Mouse (Mus musculus): ENCODE results near the gene Ankrd63. TPM values are rescaled to one million over a fixed set of nuclear protein-coding genes. Genes with fewer than 3 reads are reported as not detected.

Gene Ankrd63
- total and polyA plus RNA-seq, 3 experiments = 0.08 to 0.53 TPM; not detected in 1

DNA sequence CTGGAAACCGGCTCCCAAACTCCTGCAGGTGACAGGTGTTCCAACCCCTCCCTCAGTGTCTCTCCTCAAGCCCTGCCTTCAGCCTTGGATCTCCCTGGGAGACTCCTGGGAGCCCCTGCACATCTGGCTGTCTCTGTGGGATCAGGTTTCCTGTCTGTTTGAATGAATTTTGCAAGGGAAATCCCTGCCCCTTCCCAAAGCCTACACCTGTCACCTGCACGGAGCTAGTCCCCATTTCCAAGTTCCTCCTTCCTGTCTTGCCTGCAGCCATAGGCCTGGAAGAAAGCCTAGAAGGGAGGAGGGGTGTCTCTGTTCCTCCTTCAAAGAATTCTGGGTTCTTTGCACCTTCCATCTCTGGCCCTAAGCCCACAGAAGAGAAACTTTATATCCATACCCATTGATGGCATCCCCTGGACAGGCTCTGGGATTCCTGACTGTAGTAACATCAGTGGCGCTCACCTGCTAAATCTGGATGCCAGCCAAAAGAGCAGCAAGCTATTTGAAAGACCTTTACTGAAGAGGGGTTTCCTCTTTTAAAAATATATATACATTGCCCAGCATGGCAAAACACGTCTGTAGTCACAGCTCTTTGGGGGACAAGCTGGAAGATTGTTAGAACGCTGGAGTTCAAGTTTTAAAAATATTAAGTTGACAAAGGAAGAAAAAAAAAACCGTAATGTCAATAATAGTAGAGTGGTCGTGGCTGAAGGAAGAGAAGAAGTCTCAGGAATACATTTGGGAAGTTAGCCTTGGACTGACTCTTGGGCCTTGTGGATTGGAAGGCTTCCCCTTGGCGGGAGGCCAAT, 26.3 kb upstream of the Ankrd63 start:
- H3K9ac ChIP-seq (ENCODE audit: control insufficient read depth, low read depth, low read length, poor library complexity, severe bottlenecking) = peak overlapping the region; percentile 56
- H3K27me3 ChIP-seq (ENCODE audit: control insufficient read depth in 1 of 2, insufficient read depth in 2 of 2, low read length in 2 of 2) = no peaks in the 10 kb centered on the region
- H3K9me3 ChIP-seq (replicated peaks; ENCODE audit: insufficient read depth, low read length) = no peaks in the 10 kb centered on the region
- H3K79me2 ChIP-seq (ENCODE audit: control insufficient read depth, insufficient read depth, low read length, poor library complexity) = peaks cover 15% of the 10 kb centered on the region
- H3K4me3 ChIP-seq (ENCODE audit: control insufficient read depth in 1 of 2, insufficient read depth in 1 of 2, low read depth in 2 of 2, low read length in 2 of 2) = peak overlapping the region; percentile 1 to 26; a peak in 1 of 4 replicates
- H3K36me3 ChIP-seq (ENCODE audit: control insufficient read depth in 1 of 2, insufficient read depth in 2 of 2, low read length in 2 of 2) = peaks cover 0 to 16% of the 10 kb centered on the region in 2 experiments; a peak in 2 of 4 replicates
- H3K27ac ChIP-seq (ENCODE audit: control insufficient read depth, low read depth, low read length) = peak overlapping the region; percentile 89
- H3K4me1 ChIP-seq (ENCODE audit: control insufficient read depth in 1 of 2, insufficient read depth in 2 of 2, low read length in 2 of 2) = peaks cover 5 to 16% of the 10 kb centered on the region in 2 experiments
- peak; percentile 73; the same call in 1 of the 2 replicates for TF ChIP-seq SIN3A (IDR thresholded peaks at IDR 0.05; ENCODE audit: low read length)
- TF ChIP-seq MXI1 (IDR thresholded peaks at IDR 0.05; ENCODE audit: low read depth, low read length) = 0 out of 2 replicates have a peak, but pooled peaks have one; percentile 50
- no peak for TF ChIP-seq USF1 (IDR thresholded peaks at IDR 0.05; ENCODE audit: low read depth, low read length)
- TF ChIP-seq MYB (IDR thresholded peaks at IDR 0.05; ENCODE audit: low read depth, low read length) = no peak
- peak in 1 of 2 experiments; percentile 39; a peak in 1 of 4 replicates for TF ChIP-seq EP300 (IDR thresholded peaks at IDR 0.05; ENCODE audit: low read depth in 1 of 2, low read length in 2 of 2)
- TF ChIP-seq HCFC1 (IDR thresholded peaks at IDR 0.05; ENCODE audit: low read depth, low read length) = peak; percentile 42; the same call in 1 of the 2 replicates
- peak; percentile 20; the same call in 1 of the 2 replicates for TF ChIP-seq TCF12 (IDR thresholded peaks at IDR 0.05; ENCODE audit: low read depth, low read length)
- 0 out of 2 replicates have a peak, but pooled peaks have one; percentile 38 for TF ChIP-seq E2F4 (IDR thresholded peaks at IDR 0.05; ENCODE audit: borderline replicate concordance, low read depth, low read length)
- peak; percentile 73 for DNase-seq (ENCODE audit: low read depth, low spot score)

DNA sequence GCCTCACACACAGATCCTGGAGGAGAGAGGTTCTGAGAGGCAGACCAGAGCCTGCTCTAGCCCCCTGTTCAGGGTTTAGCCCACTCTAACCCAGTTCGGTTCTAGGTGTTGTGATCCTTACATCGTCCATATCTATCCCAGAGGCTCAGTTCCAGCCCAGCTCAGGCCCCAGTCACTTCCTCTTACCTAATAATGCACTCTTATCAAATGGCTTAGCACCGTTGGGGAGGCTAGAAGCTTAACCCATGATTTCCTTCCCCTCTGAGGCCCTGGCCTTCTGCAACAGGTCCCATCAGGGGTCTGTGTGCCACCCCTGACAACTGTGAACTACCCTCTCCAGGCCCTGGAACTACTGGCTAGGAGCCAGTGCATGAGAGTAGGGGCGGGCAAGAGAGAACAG, 25.4 kb upstream of the Ankrd63 start:
- H3K4me1 ChIP-seq (ENCODE audit: control insufficient read depth in 1 of 2, insufficient read depth in 2 of 2, low read length in 2 of 2) = peaks cover 5 to 24% of the 10 kb centered on the region in 2 experiments
- no peaks in the 10 kb centered on the region for H3K9me3 ChIP-seq (replicated peaks; ENCODE audit: insufficient read depth, low read length)
- H3K9ac ChIP-seq (ENCODE audit: control insufficient read depth, low read depth, low read length, poor library complexity, severe bottlenecking) = peak overlapping the region; percentile 75
- peak; percentile 85 for DNase-seq (ENCODE audit: low read depth, low spot score)
- H3K4me3 ChIP-seq (ENCODE audit: control insufficient read depth in 1 of 2, insufficient read depth in 1 of 2, low read depth in 2 of 2, low read length in 2 of 2) = peak overlapping the region; percentile 60 to 68
- no peaks in the 10 kb centered on the region for H3K27me3 ChIP-seq (ENCODE audit: control insufficient read depth in 1 of 2, insufficient read depth in 2 of 2, low read length in 2 of 2)
- H3K27ac ChIP-seq (ENCODE audit: control insufficient read depth, low read depth, low read length) = peak overlapping the region; percentile 89
- H3K79me2 ChIP-seq (ENCODE audit: control insufficient read depth, insufficient read depth, low read length, poor library complexity) = peaks cover 15% of the 10 kb centered on the region
- peaks cover 0 to 20% of the 10 kb centered on the region in 2 experiments; a peak in 2 of 4 replicates for H3K36me3 ChIP-seq (ENCODE audit: control insufficient read depth in 1 of 2, insufficient read depth in 2 of 2, low read length in 2 of 2)
- TF ChIP-seq MYB (IDR thresholded peaks at IDR 0.05; ENCODE audit: low read depth, low read length) = peak; percentile 66
- no peak for TF ChIP-seq GABPA (IDR thresholded peaks at IDR 0.05; ENCODE audit: low read depth, low read length)
- no peak for TF ChIP-seq POLR2AphosphoS2 (IDR thresholded peaks at IDR 0.05; ENCODE audit: low read length)
- no peak for TF ChIP-seq MAX (IDR thresholded peaks at IDR 0.05; ENCODE audit: low read length)
- TF ChIP-seq CTCF (IDR thresholded peaks at IDR 0.05 in 2 of 3, conservative IDR thresholded peaks at IDR 0.05 in 1 of 3; ENCODE audit: control insufficient read depth in 1 of 3, insufficient read depth in 1 of 3, low read depth in 2 of 3, low read length in 3 of 3, poor library complexity in 1 of 3, severe bottlenecking in 1 of 3) = no peak
- TF ChIP-seq UBTF (IDR thresholded peaks at IDR 0.05; ENCODE audit: borderline replicate concordance, insufficient read depth, low read depth, low read length) = no peak
- peak; percentile 81; the same call in 1 of the 2 replicates for TF ChIP-seq SIN3A (IDR thresholded peaks at IDR 0.05; ENCODE audit: low read length)
- peak; percentile 62 for TF ChIP-seq NELFE (IDR thresholded peaks at IDR 0.05; ENCODE audit: low read depth, low read length)
- TF ChIP-seq MXI1 (IDR thresholded peaks at IDR 0.05; ENCODE audit: low read depth, low read length) = 0 out of 2 replicates have a peak, but pooled peaks have one; percentile 54
- no peak for TF ChIP-seq ZNF384 (IDR thresholded peaks at IDR 0.05; ENCODE audit: low read depth, low read length)
- no peak for TF ChIP-seq NRF1 (IDR thresholded peaks at IDR 0.05; ENCODE audit: insufficient read depth, low read depth, low read length, poor library complexity, severe bottlenecking)
- no peak for TF ChIP-seq MEF2A (IDR thresholded peaks at IDR 0.05; ENCODE audit: extremely low read depth, insufficient replicate concordance, low read depth, low read length, poor library complexity, severe bottlenecking)
- no peak; the same call in 1 of the 2 replicates for TF ChIP-seq CHD1 (IDR thresholded peaks at IDR 0.05; ENCODE audit: low read depth, low read length)
- TF ChIP-seq CHD2 (IDR thresholded peaks at IDR 0.05; ENCODE audit: low read length) = no peak
- no peak for TF ChIP-seq E2F4 (IDR thresholded peaks at IDR 0.05; ENCODE audit: borderline replicate concordance, low read depth, low read length)
- no peak; the same call in 1 of the 2 replicates for TF ChIP-seq ZC3H11A (IDR thresholded peaks at IDR 0.05; ENCODE audit: low read depth, low read length)
- no peak for TF ChIP-seq ZKSCAN1 (IDR thresholded peaks at IDR 0.05; ENCODE audit: low read depth, low read length)
- TF ChIP-seq GATA1 (IDR thresholded peaks at IDR 0.05; ENCODE audit: low read depth, low read length) = peak; percentile 65
- no peak for TF ChIP-seq USF2 (IDR thresholded peaks at IDR 0.05; ENCODE audit: borderline replicate concordance in 1 of 2, insufficient read depth in 1 of 2, low read depth in 1 of 2, low read length in 2 of 2)
- no peak for TF ChIP-seq JUND (IDR thresholded peaks at IDR 0.05; ENCODE audit: low read depth, low read length)
- TF ChIP-seq POLR2AphosphoS5 (IDR thresholded peaks at IDR 0.05; ENCODE audit: borderline replicate concordance, low read depth, low read length) = no peak
- no peak for TF ChIP-seq TBP (IDR thresholded peaks at IDR 0.05; ENCODE audit: low read depth, low read length)
- TF ChIP-seq HCFC1 (IDR thresholded peaks at IDR 0.05; ENCODE audit: low read depth, low read length) = peak; percentile 56; the same call in 1 of the 2 replicates
- peak; percentile 63 for TF ChIP-seq TCF12 (IDR thresholded peaks at IDR 0.05; ENCODE audit: low read depth, low read length)
- 0 out of 2 replicates have a peak, but pooled peaks have one; percentile 11 for TF ChIP-seq SMC3 (IDR thresholded peaks at IDR 0.05; ENCODE audit: low read depth, low read length)
